Mouse (Mus musculus): ENCODE measurements at regions not wholly inside any gene's neighbourhood (a gene's known extent, or its start where the extent isn't known, plus 50 kb on each side); places are given as distances from the start of the nearest gene placed in this dataset.

DNA sequence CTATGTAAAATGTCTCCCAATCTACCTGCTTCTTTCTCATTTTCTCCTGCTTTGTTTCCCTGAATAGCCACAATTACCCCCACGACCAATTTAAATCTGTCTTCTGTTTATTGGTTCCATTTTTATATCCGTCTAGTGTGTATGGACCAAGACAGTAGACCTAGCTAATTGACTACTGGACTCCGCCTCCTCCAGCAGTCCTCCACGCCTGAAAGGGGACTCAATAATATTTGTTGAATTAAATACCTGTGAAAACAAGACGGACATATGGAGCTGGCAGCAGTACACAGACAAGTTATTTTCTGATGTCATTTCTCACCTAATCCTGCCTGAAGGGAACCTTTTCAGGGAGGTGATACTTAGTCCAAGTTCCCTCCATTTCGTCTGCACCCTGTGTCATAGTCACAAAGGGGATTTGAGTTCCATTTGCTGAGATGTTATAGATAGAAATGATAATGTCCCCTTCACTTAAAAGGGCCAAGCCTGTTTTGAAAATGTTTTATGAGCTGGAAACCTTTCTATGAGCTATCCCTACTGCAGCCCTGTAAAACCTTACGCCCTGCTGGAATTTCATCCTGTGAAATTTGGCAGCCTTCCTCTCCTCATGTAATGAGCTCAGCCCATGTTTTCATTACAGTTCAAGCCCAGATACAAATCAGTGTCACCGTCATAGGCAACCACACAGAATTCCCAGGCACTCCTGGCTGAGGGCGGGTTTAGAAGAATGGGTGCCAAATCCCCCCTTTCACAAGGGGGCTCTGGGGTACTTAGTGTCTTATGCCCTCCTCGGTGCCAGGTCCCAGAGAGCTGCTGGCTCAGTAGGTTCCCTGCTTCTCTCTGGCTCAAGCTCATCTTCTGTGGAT is 391.1 kb upstream of the Id4 start:
- no peak overlapping the region for H3K27ac ChIP-seq (ENCODE audit: insufficient read depth, low read length)
- no peak overlapping the region for H3K4me3 ChIP-seq (ENCODE audit: insufficient read depth, low read length)
- peaks cover 7% of the 10 kb centered on the region; the same call in 1 of the 2 replicates for H3K4me1 ChIP-seq (ENCODE audit: control insufficient read depth, insufficient read depth, low read length)
- no peak for TF ChIP-seq CTCF (IDR thresholded peaks at IDR 0.05; ENCODE audit: borderline replicate concordance, insufficient read depth, low read length)
- no peak for TF ChIP-seq POLR2A (IDR thresholded peaks at IDR 0.05; ENCODE audit: low read depth, low read length)

DNA sequence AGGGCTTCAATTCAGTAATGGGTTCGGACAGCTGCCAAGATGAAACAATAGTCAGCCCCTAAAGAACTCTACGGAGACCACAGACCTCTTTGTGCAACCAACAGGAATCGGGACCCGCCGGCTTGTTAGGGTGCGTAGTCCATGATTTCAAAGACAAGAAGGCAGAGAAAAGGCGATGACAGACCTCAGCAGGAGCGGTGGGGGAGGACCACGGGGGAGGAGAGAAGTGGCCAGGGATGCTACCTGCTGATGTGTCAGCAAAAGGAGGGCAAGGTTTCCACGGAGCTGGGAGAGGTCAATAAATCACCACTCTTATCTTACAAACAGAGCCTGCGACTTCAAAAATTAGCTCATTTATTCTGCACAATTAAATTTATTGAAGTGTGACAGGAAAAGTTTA is 388.4 kb upstream of the Id4 start:
- H3K4me3 ChIP-seq (ENCODE audit: insufficient read depth, low read length), result no peak overlapping the region
- TF ChIP-seq CTCF (IDR thresholded peaks at IDR 0.05; ENCODE audit: borderline replicate concordance, insufficient read depth, low read length), result no peak
- no peak overlapping the region for H3K27ac ChIP-seq (ENCODE audit: insufficient read depth, low read length)
- H3K4me1 ChIP-seq (ENCODE audit: control insufficient read depth, insufficient read depth, low read length), result peaks cover 7% of the 10 kb centered on the region; the same call in 1 of the 2 replicates

DNA sequence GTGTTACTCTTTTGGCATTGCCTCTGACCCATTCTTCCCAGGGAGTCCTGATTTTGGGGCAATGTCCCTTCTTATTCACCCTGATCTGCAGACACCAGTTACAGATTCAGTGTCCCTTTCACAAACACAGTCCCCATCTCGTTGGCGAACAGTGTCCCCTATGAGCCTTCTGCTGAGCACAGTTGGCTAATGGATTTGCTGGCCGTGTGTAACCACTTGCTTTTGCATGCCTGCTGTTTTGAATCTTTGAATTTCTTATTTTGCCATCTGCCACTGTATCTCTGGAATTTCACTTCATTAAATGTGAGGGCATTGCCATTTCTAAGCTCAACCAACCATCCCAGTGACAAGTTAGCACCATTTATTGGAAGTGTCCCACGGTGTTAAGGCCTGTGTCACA is 368.5 kb upstream of the Id4 start:
- TF ChIP-seq CTCF (IDR thresholded peaks at IDR 0.05; ENCODE audit: borderline replicate concordance, insufficient read depth, low read length) (no peak), POLR2A (IDR thresholded peaks at IDR 0.05; ENCODE audit: low read depth, low read length) (no peak)
- H3K27ac ChIP-seq (ENCODE audit: insufficient read depth, low read length), result no peak overlapping the region

DNA sequence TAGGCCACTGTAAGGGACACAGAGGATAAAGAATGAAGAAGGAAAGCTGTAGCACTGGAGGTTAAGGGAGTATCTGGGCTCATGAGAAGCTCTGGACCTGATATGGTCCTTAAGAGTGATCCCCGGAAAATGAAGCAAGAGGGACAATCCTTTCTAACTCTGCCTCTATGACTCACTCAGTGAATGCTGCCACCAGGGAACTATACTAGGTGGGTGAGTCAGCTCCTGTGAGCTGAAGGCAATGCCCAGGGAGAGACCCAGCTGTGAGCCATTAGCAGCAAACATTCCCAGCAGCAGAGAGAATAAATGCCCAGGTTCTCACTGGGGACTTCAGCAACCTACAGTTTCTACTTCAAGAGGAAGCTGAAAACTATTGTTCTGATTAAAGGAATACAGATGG is 366.7 kb upstream of the Id4 start:
- Histone ChIP-seq H3K4me3 (ENCODE audit: insufficient read depth, low read length) (no peak overlapping the region), H3K4me1 (ENCODE audit: control insufficient read depth, insufficient read depth, low read length) (peaks cover 6% of the 10 kb centered on the region), H3K27ac (ENCODE audit: insufficient read depth, low read length) (no peak overlapping the region; the same call in 1 of the 2 replicates)
- TF ChIP-seq POLR2A (IDR thresholded peaks at IDR 0.05; ENCODE audit: low read depth, low read length), result no peak
- TF ChIP-seq CTCF (IDR thresholded peaks at IDR 0.05; ENCODE audit: borderline replicate concordance, insufficient read depth, low read length), result no peak

More for the DNA sequence above, 368.5 kb upstream of the Id4 start:
- H3K4me3 ChIP-seq (ENCODE audit: insufficient read depth, low read length), result no peak overlapping the region
- H3K4me1 ChIP-seq (ENCODE audit: control insufficient read depth, insufficient read depth, low read length), result peaks cover 6% of the 10 kb centered on the region

DNA sequence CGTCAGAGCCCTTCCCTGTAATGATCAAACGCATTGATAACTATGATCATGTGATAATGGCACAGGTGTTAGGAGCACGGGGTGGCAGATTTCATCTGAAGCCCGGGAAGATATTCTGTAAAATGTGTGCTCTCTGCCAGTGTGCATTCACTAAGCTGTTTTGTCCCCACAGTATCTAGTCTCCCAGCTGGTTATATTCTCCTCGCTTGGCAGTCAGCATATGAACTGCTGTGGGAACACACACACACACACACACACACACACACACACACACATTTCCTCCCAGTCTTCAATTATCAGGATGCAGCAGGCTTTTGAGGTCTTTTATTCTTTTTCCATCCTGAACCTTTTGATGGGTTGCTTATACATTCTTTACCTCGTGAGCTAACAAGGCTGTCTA is 365.8 kb upstream of the Id4 start:
- Histone ChIP-seq H3K4me3 (ENCODE audit: insufficient read depth, low read length) (no peak overlapping the region), H3K4me1 (ENCODE audit: control insufficient read depth, insufficient read depth, low read length) (peaks cover 6% of the 10 kb centered on the region), H3K27ac (ENCODE audit: insufficient read depth, low read length) (no peak overlapping the region)
- TF ChIP-seq POLR2A (IDR thresholded peaks at IDR 0.05; ENCODE audit: low read depth, low read length) (no peak), CTCF (IDR thresholded peaks at IDR 0.05; ENCODE audit: borderline replicate concordance, insufficient read depth, low read length) (no peak)

DNA sequence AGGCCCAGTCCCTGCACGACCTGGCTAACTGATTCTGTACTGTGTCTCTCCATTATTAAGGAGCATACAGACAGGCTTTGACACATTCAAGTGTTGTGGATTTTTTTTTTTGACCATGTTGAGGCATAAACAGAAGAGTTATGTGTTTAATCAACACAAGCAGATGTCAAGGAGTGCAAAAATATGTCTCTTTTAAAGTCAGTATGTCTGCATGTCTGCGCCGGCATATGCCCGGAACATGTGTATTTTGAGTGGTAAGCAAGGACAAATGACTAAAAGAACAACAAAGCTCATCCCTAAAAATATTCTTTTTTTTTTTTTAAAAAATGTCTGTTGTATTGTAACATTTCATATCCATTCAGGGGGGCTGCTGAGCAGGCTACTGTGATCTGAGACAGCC is 364.4 kb upstream of the Id4 start:
- TF ChIP-seq POLR2A (IDR thresholded peaks at IDR 0.05; ENCODE audit: low read depth, low read length) (no peak), CTCF (IDR thresholded peaks at IDR 0.05; ENCODE audit: borderline replicate concordance, insufficient read depth, low read length) (no peak)
- no peak overlapping the region for H3K27ac ChIP-seq (ENCODE audit: insufficient read depth, low read length)
- H3K4me1 ChIP-seq (ENCODE audit: control insufficient read depth, insufficient read depth, low read length), result peaks cover 6% of the 10 kb centered on the region
- no peak overlapping the region for H3K4me3 ChIP-seq (ENCODE audit: insufficient read depth, low read length)

DNA sequence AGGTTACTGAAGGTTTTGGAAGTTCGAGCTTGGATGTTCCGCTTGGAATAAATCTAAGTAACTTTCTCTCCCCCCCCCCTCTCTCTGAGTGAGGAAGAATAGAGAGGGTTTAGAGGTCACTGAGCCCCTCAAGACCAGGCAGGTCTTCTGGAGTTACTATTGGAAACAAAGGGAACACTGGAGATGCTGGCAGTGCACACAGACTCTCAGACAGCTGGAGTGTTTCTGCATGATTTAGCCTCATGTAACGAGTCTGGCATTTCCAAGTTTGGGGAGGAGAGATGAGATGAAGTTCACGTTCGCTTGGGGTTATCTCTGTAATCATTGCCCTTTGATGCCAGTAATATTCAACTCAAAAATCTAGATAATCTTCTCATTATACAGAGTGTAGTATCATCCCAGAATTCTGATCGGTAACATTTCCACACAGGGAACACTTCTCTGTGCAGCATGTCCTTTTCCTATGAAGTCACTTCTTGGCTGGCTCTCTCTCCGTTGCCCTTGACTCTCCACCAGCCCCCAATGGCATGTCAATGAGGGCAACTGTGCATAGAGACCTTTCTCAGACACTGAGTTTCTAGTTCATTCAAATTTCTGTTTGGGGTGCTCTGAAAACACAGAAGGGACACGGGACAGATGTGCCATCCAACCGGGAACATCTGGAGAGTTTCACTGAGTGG is 351.0 kb upstream of the Id4 start:
- H3K27ac ChIP-seq (ENCODE audit: insufficient read depth, low read length), result no peak overlapping the region
- TF ChIP-seq POLR2A (IDR thresholded peaks at IDR 0.05; ENCODE audit: low read depth, low read length), result no peak
- no peak for TF ChIP-seq CTCF (IDR thresholded peaks at IDR 0.05; ENCODE audit: borderline replicate concordance, insufficient read depth, low read length)
- no peaks in the 10 kb centered on the region for H3K4me1 ChIP-seq (ENCODE audit: control insufficient read depth, insufficient read depth, low read length)

DNA sequence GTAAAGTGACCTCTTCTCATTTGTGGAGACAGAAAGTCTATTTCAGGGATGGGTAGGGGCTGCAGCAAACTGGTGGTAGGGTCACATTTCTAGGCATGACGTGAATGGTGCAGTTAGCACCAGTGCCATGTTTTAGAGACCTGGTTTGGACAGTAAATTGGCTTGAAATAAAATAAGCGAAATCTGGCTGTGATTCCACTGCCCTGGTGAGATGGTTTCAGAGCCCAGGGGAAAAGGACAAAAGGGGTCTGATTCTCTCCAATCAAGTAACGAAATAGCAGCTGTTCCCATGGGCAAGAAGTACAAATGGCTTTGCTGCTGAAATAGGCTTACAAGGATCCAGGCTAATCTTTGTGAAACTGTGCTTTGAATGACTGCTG is 350.5 kb upstream of the Id4 start:
- TF ChIP-seq POLR2A (IDR thresholded peaks at IDR 0.05; ENCODE audit: low read depth, low read length) (no peak), CTCF (IDR thresholded peaks at IDR 0.05; ENCODE audit: borderline replicate concordance, insufficient read depth, low read length) (no peak)
- peak overlapping the region; percentile 28; the same call in 1 of the 2 replicates for H3K27ac ChIP-seq (ENCODE audit: insufficient read depth, low read length)
- H3K4me1 ChIP-seq (ENCODE audit: control insufficient read depth, insufficient read depth, low read length), result no peaks in the 10 kb centered on the region
- H3K4me3 ChIP-seq (ENCODE audit: insufficient read depth, low read length), result no peak overlapping the region

More for the DNA sequence above, 351.0 kb upstream of the Id4 start:
- no peak overlapping the region for H3K4me3 ChIP-seq (ENCODE audit: insufficient read depth, low read length)

DNA sequence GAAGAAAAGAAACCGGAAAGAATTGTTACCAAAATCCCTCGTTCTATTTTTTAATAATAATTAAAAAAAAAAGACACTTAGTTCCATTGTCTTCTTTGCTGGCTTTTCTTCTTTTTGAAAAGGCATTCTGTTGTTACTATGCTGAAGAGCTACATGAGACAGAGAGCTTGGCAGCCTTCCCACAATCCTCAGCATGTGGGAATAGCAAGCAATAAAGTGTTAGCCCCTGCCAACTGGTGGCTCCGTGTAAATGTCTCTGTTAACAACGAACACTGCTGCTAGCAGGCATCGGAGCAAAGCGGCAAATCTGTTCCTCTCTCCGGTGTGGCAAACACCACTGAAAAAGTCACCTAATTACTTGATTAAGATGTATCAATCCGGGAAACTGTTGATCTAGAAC is 344.6 kb upstream of the Id4 start:
- H3K4me1 ChIP-seq (ENCODE audit: control insufficient read depth, insufficient read depth, low read length), result no peaks in the 10 kb centered on the region
- H3K27ac ChIP-seq (ENCODE audit: insufficient read depth, low read length), result no peak overlapping the region
- H3K4me3 ChIP-seq (ENCODE audit: insufficient read depth, low read length), result no peak overlapping the region
- TF ChIP-seq POLR2A (IDR thresholded peaks at IDR 0.05; ENCODE audit: low read depth, low read length) (no peak), CTCF (IDR thresholded peaks at IDR 0.05; ENCODE audit: borderline replicate concordance, insufficient read depth, low read length) (no peak)

DNA sequence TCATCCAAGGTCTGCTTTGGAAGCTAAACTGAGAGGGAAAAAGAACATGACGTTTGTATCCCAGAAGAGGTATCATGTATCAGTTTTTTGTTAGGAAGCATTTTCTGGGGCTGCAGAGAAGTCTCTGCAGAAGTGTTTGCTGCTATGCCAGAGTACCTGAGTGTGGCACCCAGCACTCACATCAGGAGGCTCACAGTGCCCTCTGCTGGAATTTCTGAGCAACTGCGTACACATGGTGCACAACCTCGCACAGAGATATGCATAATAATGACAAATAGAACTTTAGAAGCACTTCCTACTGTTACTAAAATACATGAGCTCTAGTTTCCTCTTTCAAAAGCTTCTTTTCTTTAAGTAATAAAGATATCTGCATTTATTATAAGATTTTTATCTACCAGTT is 343.7 kb upstream of the Id4 start:
- no peak overlapping the region for H3K27ac ChIP-seq (ENCODE audit: insufficient read depth, low read length)
- H3K4me1 ChIP-seq (ENCODE audit: control insufficient read depth, insufficient read depth, low read length), result no peaks in the 10 kb centered on the region
- H3K4me3 ChIP-seq (ENCODE audit: insufficient read depth, low read length), result no peak overlapping the region
- TF ChIP-seq POLR2A (IDR thresholded peaks at IDR 0.05; ENCODE audit: low read depth, low read length), result no peak
- TF ChIP-seq CTCF (IDR thresholded peaks at IDR 0.05; ENCODE audit: borderline replicate concordance, insufficient read depth, low read length), result peak; percentile 40; the same call in 1 of the 2 replicates
